Mouse (Mus musculus) heart, embryonic 13.5 days (tissue): Measurements from ENCODE around the gene Kncn. TPM values are rescaled to one million over a fixed set of nuclear protein-coding genes. Genes with fewer than 3 reads are reported as not detected.

ENCODE experiments used
- ATAC-seq: fragments of 200-750 bp; cut with Nextera tagmentation; 2 replicates; pipeline ENCODE4 v1.8.0; 2017; ENCODE audit warnings: moderate TSS enrichment; ENCODE audit not compliant: insufficient number of reproducible peaks, low FRiP score, low TSS enrichment; ENCODE audit errors: extremely low read depth
- H3K27ac ChIP-seq: fragments of 300-500 bp; sonication (generic); replicated peaks from 2 replicates; pipeline ENCODE4 v1.5.1; 2015; ENCODE audit warnings: moderate library complexity, mild to moderate bottlenecking, inconsistent platforms
- H3K27me3 ChIP-seq: fragments of 300-500 bp; sonication (generic); replicated peaks from 2 replicates; pipeline ENCODE4 v1.6.1; 2015; ENCODE audit warnings: mild to moderate bottlenecking, inconsistent platforms
- H3K36me3 ChIP-seq: fragments of 300-500 bp; sonication (generic); 2 replicates; pipeline ENCODE4 v1.6.1; 2015; ENCODE audit warnings: mild to moderate bottlenecking, inconsistent platforms
- H3K4me1 ChIP-seq: fragments of 300-500 bp; sonication (generic); 2 replicates; pipeline ENCODE4 v1.6.1; 2015; ENCODE audit warnings: inconsistent platforms
- H3K4me2 ChIP-seq: fragments of 300-500 bp; sonication (generic); 2 replicates; pipeline ENCODE4 v1.6.1; 2015; ENCODE audit warnings: inconsistent platforms, mild to moderate bottlenecking, moderate library complexity
- H3K4me3 ChIP-seq: fragments of 300-500 bp; sonication (generic); 2 replicates; pipeline ENCODE4 v1.5.1; 2015; ENCODE audit warnings: moderate library complexity, mild to moderate bottlenecking, inconsistent platforms
- H3K9ac ChIP-seq: fragments of 300-500 bp; sonication (generic); 2 replicates; pipeline ENCODE4 v1.6.1; 2015; ENCODE audit warnings: inconsistent platforms, mild to moderate bottlenecking, moderate library complexity
- H3K9me3 ChIP-seq: fragments of 300-500 bp; sonication (generic); 2 replicates; pipeline ENCODE4 v1.6.1; 2016; ENCODE audit warnings: inconsistent platforms
- WGBS: fragments of 180-500 bp; shearing (Covaris S2); methylation state at CpG from one replicate; pipeline ENCODE4 v1.1.7; 2015; ENCODE audit warnings: mixed read lengths; 5-methylcytosine and 5-hydroxymethylcytosine counted together
- polyA plus RNA-seq: library from polyadenylated mRNA; unstranded; fragments of >200 nt; fragmentation: Nextera tagmentation; extraction: Ambion mirVana; gene quantifications from 2 replicates; pipeline ENCODE4 v1.2.1, GENCODE M21; 2015

Gene Kncn
- polyA plus RNA-seq, 1 experiment from 2014 or later = not detected

DNA sequence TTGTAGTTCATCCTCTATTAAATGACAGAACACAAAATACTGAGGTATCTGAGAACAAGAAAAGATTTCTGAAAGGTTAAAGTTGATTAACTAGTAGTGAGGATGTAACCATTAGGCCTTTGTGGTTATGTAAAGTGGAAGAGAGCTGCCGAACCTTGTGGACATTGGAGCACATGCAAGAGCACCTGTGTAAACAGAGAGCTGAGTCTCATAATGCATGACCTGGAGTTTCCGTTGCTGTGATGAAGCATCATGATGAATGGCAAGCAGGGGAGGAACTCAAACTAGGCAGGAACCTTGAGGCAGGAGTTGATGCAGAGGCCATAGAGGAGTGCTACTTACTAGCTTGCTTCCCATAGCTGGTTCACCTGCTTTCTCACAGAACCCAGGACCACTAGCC lies 33.6 kb upstream of the Kncn start:
- Histone ChIP-seq H3K9ac (no peak overlapping the region), H3K27ac (no peak overlapping the region), H3K9me3 (no peaks in the 10 kb centered on the region), H3K4me1 (peaks cover 66% of the 10 kb centered on the region), H3K36me3 (peaks cover 43% of the 10 kb centered on the region), H3K27me3 (no peaks in the 10 kb centered on the region), H3K4me3 (no peak overlapping the region), H3K4me2 (no peak overlapping the region)
- 72% methylated on average over 2 of the region's 2 CpGs for WGBS
- ATAC-seq = no peak

DNA sequence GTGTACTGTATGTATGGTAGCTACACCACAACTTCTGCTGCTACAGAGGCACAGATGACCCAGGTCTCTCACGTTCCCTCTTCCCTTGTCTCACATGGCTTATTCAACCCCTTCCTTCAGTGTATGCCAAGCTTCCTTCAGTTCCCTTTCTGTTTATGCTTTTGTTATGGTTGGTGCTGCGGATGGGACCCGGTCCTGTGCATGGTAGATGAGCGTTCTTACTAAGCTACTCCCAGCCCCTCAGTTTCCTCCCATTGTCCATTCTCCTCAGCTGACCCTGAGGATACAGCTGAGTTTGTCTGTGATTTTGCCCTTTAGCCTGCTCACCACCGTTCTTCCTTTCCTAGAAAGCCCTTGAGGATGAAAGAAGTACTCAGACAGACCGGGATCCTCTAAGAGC lies 32.6 kb upstream of the Kncn start:
- peaks cover 43% of the 10 kb centered on the region for H3K36me3 ChIP-seq
- H3K4me1 ChIP-seq = peaks cover 73% of the 10 kb centered on the region
- H3K4me3 ChIP-seq = no peak overlapping the region
- H3K9me3 ChIP-seq = no peaks in the 10 kb centered on the region
- no peak overlapping the region for H3K4me2 ChIP-seq
- no peaks in the 10 kb centered on the region for H3K27me3 ChIP-seq
- no peak overlapping the region for H3K9ac ChIP-seq
- ATAC-seq = no peak
- H3K27ac ChIP-seq = no peak overlapping the region
- WGBS = 71% methylated on average over 6 of the region's 6 CpGs

DNA sequence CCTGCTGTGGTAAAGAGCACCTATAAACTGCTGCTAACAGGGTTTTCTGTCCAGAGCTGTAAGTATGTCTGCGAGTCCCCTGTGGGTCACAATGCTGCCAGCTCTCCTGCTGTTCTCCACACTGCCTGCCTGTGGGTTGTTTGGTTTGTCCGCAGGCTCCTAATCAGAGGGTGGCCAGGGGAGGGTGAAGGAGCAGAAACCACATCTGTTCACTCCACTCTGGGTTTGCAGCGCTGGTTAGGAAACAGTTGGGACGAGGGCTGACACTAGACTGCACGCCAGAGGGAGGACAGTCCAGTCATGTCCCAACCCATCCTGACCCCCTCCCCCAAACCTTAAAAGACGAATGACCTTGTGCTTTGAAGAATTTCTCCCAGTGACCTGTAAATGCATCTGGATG lies 29.1 kb upstream of the Kncn start:
- H3K9me3 ChIP-seq = no peaks in the 10 kb centered on the region
- no peak overlapping the region for H3K4me2 ChIP-seq
- H3K4me1 ChIP-seq = peaks cover 46% of the 10 kb centered on the region
- H3K27me3 ChIP-seq = no peaks in the 10 kb centered on the region
- no peak for ATAC-seq
- H3K9ac ChIP-seq = no peak overlapping the region
- H3K36me3 ChIP-seq = peaks cover 59% of the 10 kb centered on the region
- 48% methylated on average over 6 of the region's 6 CpGs for WGBS
- H3K4me3 ChIP-seq = no peak overlapping the region
- no peak overlapping the region for H3K27ac ChIP-seq

GRCm38 (mm10) chr4:115855609-115856008 lies 28.6 kb upstream of the Kncn start:
- Histone ChIP-seq H3K4me1 (peaks cover 42% of the 10 kb centered on the region), H3K4me3 (no peak overlapping the region), H3K36me3 (peaks cover 60% of the 10 kb centered on the region), H3K27ac (no peak overlapping the region), H3K27me3 (no peaks in the 10 kb centered on the region), H3K9ac (no peak overlapping the region; the same call in 1 of the 2 replicates), H3K4me2 (no peak overlapping the region), H3K9me3 (no peaks in the 10 kb centered on the region)
- 58% methylated on average over 4 of the region's 4 CpGs for WGBS
- no peak for ATAC-seq

DNA sequence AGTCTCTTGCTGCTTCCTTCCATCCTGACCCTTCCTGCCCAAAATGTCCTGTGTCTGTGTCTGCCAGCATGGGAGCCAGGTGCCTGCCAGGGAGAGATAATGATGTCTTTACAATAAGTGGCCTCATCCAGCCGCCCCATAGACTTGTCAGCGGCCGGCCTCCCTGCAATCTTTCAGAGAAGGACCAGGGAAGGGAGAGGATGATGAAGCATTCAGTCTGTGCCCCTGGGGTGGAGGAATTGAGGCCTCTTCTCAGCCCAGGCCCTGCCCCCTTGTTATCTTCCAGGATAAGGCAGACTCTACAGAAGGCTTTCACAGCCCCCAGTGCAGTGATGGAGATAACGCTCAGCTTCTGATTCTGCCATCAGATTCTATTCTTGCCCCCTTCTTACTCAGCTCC lies 27.9 kb upstream of the Kncn start:
- no peaks in the 10 kb centered on the region for H3K27me3 ChIP-seq
- 34% methylated on average over 4 of the region's 4 CpGs for WGBS
- peaks cover 59% of the 10 kb centered on the region for H3K36me3 ChIP-seq
- no peak overlapping the region for H3K4me2 ChIP-seq
- no peak overlapping the region for H3K4me3 ChIP-seq
- H3K4me1 ChIP-seq = peaks cover 35% of the 10 kb centered on the region
- ATAC-seq = no peak
- no peak overlapping the region; the same call in 1 of the 2 replicates for H3K9ac ChIP-seq
- H3K27ac ChIP-seq = no peak overlapping the region
- H3K9me3 ChIP-seq = no peaks in the 10 kb centered on the region

DNA sequence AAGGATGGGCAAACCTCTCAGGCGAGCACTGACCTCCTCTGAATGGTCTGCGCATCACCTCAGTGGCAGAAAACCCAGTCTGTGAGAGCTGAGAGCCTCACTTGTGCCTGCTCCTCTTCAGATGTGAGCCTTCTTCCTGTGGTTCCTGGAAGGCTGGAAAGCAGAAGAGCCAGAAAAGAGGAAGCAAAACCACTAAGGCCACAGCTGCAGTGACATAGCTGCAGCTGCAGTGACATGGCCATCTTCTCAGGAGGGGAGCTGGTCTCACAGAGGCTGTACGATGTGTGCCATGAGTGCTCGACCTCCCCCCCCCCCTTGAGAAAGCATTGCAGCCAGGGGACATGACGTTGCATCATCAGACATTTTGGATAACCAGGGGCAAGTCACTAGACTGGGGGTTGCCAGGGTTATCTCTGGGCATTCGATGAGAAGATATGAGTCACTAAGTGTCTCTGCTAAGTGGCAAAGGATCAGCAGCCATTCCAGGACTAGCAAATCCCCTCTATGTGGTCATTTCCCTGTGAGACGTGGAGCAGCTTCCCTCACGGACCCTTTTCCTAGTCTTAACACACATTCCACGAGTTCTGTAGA lies 26.8 kb upstream of the Kncn start:
- Histone ChIP-seq H3K9ac (no peak overlapping the region), H3K9me3 (no peaks in the 10 kb centered on the region), H3K4me2 (no peak overlapping the region), H3K27ac (no peak overlapping the region), H3K4me1 (peaks cover 27% of the 10 kb centered on the region), H3K36me3 (peaks cover 61% of the 10 kb centered on the region), H3K27me3 (no peaks in the 10 kb centered on the region), H3K4me3 (no peak overlapping the region)
- 65% methylated on average over 9 of the region's 9 CpGs for WGBS
- no peak for ATAC-seq

- no peak for ATAC-seq
- Histone ChIP-seq H3K9me3 (no peaks in the 10 kb centered on the region), H3K4me2 (no peak overlapping the region), H3K4me3 (no peak overlapping the region), H3K27me3 (no peaks in the 10 kb centered on the region), H3K4me1 (no peaks in the 10 kb centered on the region), H3K27ac (no peak overlapping the region), H3K9ac (no peak overlapping the region), H3K36me3 (peaks cover 85% of the 10 kb centered on the region)
- WGBS = 76% methylated on average over 7 of the region's 7 CpGs
Measured at GRCm38 (mm10) chr4:115863352-115863751, 20.8 kb upstream of the Kncn start.

DNA sequence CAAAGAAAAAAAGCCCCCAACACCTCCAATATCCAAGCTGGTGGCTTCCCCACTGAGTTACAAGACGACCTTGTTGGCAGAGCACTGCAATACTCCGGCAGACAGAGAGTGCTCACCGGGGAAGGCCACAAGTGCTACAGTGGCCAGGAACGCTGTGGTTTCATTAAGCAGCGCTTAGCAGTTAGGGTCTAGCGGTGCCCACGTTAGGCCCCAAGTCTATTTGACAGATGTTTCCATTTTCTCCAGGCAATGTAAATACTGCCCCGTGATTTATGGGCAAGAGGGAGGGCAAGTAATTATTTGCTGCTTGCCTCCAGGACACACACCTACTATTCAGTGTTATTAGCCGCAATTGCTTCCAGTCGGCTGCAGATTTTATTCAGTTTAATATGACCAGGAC lies 20.3 kb upstream of the Kncn start:
- Histone ChIP-seq H3K27me3 (no peaks in the 10 kb centered on the region), H3K36me3 (peaks cover 87% of the 10 kb centered on the region), H3K9me3 (no peaks in the 10 kb centered on the region), H3K4me1 (no peaks in the 10 kb centered on the region), H3K4me2 (no peak overlapping the region), H3K9ac (no peak overlapping the region), H3K27ac (no peak overlapping the region), H3K4me3 (no peak overlapping the region)
- no peak for ATAC-seq
- WGBS = 69% methylated on average over 10 of the region's 10 CpGs

DNA sequence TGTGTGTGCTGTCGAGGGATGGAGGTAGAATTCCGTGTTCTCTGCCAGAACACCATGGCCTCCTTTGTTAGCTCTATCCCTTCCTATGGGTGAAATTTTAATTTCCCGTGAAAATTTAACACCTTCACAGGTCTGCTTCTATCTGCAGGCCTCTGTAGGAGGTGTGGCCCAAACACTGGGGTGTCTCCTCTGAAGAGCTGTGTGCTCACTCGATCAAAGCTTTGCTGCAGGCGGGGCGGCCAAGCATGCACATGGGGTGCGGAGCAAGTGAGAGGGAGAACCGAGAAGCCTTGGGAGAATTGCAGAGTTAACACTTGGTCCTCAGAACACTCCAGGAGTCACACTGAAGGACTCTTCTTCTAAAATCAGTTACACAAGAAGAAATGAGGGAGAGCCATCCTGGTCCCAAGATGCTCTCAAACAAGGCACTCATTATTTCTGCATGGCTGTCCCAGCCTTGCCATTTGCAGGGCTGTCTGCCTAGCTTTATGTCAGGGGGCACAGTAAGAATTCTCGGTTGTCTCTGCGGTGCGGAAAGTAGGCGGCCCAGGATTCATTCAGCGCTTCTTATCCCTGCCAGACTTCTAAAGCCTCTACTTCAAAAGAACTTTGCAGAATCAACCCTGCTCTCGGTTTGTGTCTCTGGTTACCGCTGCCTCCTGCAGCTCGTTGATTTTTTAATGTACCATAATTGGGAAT lies 14.5 kb upstream of the Kncn start:
- ATAC-seq = no peak
- Histone ChIP-seq H3K27ac (no peak overlapping the region), H3K36me3 (peaks cover 73% of the 10 kb centered on the region), H3K9me3 (no peaks in the 10 kb centered on the region), H3K9ac (no peak overlapping the region), H3K4me1 (no peaks in the 10 kb centered on the region), H3K4me3 (no peak overlapping the region), H3K4me2 (no peak overlapping the region), H3K27me3 (no peaks in the 10 kb centered on the region)
- 44% methylated on average over 16 of the region's 16 CpGs for WGBS

DNA sequence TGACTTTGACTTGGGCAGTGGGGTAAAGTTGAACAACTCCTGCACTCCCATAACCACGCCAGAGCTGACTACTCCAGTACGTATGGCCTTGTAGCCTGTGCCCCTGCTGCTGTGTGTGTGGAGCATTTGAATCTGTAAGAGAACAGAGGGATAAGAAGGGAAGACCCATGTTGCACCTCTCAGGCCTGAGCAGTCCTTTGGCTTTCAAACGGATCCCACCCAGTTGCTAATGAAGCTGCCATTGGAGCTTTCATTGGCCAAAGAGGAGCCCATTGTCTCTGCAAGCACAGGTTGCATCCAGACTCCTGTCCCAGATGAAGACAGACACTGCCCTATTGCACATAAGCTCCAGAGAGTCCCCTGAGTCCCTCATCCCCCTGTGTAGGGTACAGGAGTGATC lies 11.0 kb upstream of the Kncn start:
- Histone ChIP-seq H3K4me1 (peaks cover 9% of the 10 kb centered on the region), H3K9ac (no peak overlapping the region), H3K4me2 (no peak overlapping the region), H3K27ac (no peak overlapping the region), H3K4me3 (no peak overlapping the region), H3K9me3 (no peaks in the 10 kb centered on the region), H3K36me3 (peaks cover 69% of the 10 kb centered on the region), H3K27me3 (0 out of 2 replicates have a peak, but pooled peaks cover 4% of the 10 kb centered on the region)
- WGBS = 77% methylated on average over 3 of the region's 3 CpGs
- ATAC-seq = no peak

GRCm38 (mm10) chr4:115878216-115878678 lies 6.0 kb upstream of the Kncn start:
- no peak for ATAC-seq
- Histone ChIP-seq H3K4me2 (peak overlapping the region; percentile 57), H3K36me3 (peaks cover 37% of the 10 kb centered on the region), H3K4me3 (peak overlapping the region; percentile 17; the same call in 1 of the 2 replicates), H3K9me3 (no peaks in the 10 kb centered on the region), H3K9ac (0 out of 2 replicates have a peak overlapping the region, but pooled peaks have one; percentile 44), H3K4me1 (peaks cover 17% of the 10 kb centered on the region), H3K27ac (no peak overlapping the region), H3K27me3 (peaks cover 18% of the 10 kb centered on the region; the same call in 1 of the 2 replicates)
- 4% methylated on average over 11 of the region's 11 CpGs for WGBS

DNA sequence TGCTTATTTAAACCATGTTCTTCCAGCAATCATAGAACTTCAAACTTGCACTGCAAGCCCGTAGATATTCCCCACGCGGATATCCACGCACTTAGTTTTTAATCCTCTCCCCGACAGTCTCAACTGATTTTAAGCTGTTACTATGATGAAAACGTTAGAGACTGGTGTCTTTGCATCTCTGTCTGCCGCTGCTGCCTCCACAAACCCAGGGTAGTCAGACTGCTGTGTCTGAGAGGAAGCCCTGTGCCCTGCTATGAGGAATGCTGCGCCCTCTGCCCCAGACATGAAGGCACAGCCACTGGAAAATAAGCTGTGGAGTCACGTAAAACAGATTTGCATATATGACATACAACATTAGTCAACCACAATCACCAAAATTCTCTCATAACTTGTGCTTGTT lies 5.4 kb upstream of the Kncn start:
- H3K36me3 ChIP-seq = peaks cover 31% of the 10 kb centered on the region
- no peak overlapping the region for H3K27ac ChIP-seq
- peak overlapping the region; percentile 57 for H3K4me2 ChIP-seq
- H3K4me1 ChIP-seq = peaks cover 17% of the 10 kb centered on the region
- no peak overlapping the region for H3K4me3 ChIP-seq
- ATAC-seq = no peak
- H3K27me3 ChIP-seq = peaks cover 18% of the 10 kb centered on the region; the same call in 1 of the 2 replicates
- H3K9ac ChIP-seq = no peak overlapping the region
- H3K9me3 ChIP-seq = no peaks in the 10 kb centered on the region
- WGBS = 48% methylated on average over 9 of the region's 9 CpGs
